Mouse (Mus musculus) left cerebral cortex, adult 18-20 months (tissue): ENCODE data around the gene Krt36. TPM values are rescaled to one million over a fixed set of nuclear protein-coding genes. Genes with fewer than 3 reads are reported as not detected.

ENCODE experiments used
- DNase-seq, 2 experiments: peaks; one replicate each; pipeline ENCODE4 v3.0.0; 2021 to 2022; ENCODE audit warnings: low spot score in 2 of 2, mixed read lengths in 1 of 2
- total RNA-seq, 2 experiments: library from RNA; stranded (reverse); gene quantifications; 2 replicates each; pipeline ENCODE4 v1.2.3; 2021

Gene Krt36
- total RNA-seq, 2 experiments from 2014 or later = not detected

- DNase-seq = no peak
These were observed 16.9 kb downstream of the Krt36 start for GRCm38 (mm10) chr11:100088378-100089025.

- DNase-seq = no peak
These were observed 17.6 kb downstream of the Krt36 start, which contains the start of gene Krt32 for GRCm38 (mm10) chr11:100087861-100088260. TSS of gene Krt32 (minus strand) at chr11:100088226.

- DNase-seq = no peak
These were observed 31.6 kb downstream of the Krt36 start for GRCm38 (mm10) chr11:100073873-100074272.

GRCm38 (mm10) chr11:100067293-100068036 is 38.0 kb downstream of the Krt36 start:
- no peak for DNase-seq

DNA sequence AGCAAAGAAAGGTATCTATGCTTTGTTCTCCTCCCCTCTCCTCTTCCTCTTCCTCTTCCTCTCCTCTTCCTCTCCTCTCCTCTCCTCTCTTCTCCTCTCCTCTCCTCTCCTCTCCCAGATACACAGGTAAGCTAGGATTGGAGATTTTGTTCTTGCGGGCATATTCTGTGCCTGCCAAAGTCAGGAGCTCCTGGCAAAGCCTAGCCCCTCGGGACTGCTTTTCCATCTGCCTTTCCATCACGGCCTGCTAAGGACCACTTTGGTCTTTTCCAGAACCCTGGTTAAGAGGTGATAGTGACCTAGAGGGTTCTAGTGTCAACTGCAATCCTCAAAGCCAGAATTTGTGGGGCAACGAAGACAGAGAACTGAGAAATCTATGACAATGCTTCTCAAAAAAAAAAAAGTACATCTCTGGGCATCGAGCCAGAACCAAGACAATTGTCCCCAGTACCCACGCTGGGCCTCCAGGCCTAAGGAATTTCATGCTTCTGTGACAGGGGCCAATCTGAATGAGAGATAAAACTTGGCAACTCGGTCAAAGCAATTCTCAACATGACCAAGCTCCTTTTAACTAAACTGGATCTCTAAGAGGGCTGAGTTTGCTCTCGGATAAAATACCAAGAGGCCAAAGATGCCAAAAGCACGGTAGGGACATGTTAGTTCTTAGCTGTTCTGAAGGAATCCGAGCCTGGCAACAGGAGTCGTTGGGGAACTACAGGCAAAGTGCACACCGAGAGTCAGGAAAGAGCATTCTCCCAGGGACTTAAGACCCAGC is 39.0 kb downstream of the Krt36 start:
- no peak for DNase-seq

GRCm38 (mm10) chr11:100058875-100059274 is 46.6 kb downstream of the Krt36 start:
- DNase-seq = no peak

DNA sequence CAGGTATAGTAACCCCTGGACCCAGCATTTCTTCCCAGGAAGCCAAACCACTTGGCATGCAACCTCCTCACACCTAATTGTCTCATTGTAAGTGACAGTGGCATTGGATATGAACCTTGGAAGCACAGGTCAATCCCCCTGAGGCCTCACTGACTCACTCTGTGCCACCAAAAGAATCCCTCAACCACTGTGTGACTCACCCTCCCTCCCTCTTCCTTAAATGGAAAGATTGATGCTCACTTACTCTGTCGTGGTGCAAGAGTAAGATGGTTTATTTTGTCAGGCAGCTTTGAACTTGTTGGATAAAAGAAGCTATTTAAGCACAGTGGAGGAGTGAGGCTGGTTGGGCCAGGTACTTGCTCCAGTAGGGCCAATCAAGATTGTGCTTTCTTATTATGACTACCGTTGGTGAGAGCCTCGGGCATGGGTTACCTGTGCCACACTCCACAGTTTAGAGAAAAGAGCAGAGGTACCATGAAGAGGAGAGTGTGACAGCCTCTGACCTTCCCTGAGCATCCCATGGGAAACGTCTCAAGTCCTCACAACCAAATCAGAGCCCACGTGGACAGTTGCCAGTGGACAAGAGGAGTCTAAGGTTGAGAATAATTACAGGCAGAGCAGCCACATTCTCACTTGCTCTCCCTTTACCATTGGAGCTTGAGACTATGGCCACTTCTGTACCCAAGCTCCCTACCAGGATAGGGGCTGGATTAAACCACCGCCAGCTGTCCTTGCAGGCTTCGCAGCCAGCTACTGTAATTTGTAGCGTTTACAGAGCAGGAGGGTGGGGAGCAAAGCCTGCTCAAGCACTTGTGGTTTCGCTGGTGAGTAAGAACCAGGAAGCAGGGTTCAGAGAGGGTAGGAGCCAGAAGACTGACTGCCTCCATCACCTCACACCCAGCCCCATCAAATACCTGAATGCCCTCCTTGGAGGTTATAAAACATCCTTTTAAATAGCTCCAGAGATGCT is 49.5 kb downstream of the Krt36 start:
- no peak for DNase-seq

Other genes with a start within 250 kb of the Krt36 start
- not detected for gene Gm11568, start 247.7 kb downstream of the Krt36 start, total RNA-seq
- gene Gm11559, start 241.2 kb downstream of the Krt36 start, total RNA-seq = not detected
- not detected for gene Krtap9-1, start 232.2 kb downstream of the Krt36 start, total RNA-seq
- not detected for gene Gm11567, start 226.4 kb downstream of the Krt36 start, total RNA-seq
- not detected for gene Krtap31-1, start 197.7 kb downstream of the Krt36 start, total RNA-seq
- not detected for gene Gm11565, start 190.9 kb downstream of the Krt36 start, total RNA-seq
- gene Krtap31-2, start 169.3 kb downstream of the Krt36 start, total RNA-seq = not detected
- not detected for gene Krtap9-5, start 157.2 kb downstream of the Krt36 start, total RNA-seq
- gene Krtap29-1, start 126.6 kb downstream of the Krt36 start, total RNA-seq = not detected
- not detected for gene Krtap16-1, start 119.0 kb downstream of the Krt36 start, total RNA-seq
- not detected for gene Krtap17-1, start 111.6 kb downstream of the Krt36 start, total RNA-seq
- gene Krt33a, start 89.4 kb downstream of the Krt36 start, total RNA-seq = not detected
- gene Krt33b, start 75.8 kb downstream of the Krt36 start, total RNA-seq = not detected
- not detected for gene Krt34, start 64.1 kb downstream of the Krt36 start, total RNA-seq
- not detected for gene Krt31, start 55.1 kb downstream of the Krt36 start, total RNA-seq
- gene Krt32, start 17.4 kb downstream of the Krt36 start, total RNA-seq = not detected
- not detected for gene Krt35, start 9.4 kb downstream of the Krt36 start, total RNA-seq
- gene Krt13, start 15.9 kb upstream of the Krt36 start, total RNA-seq = not detected
- not detected for gene Krt15, start 30.3 kb upstream of the Krt36 start, total RNA-seq
- not detected for gene Krt19, start 43.0 kb upstream of the Krt36 start, total RNA-seq
- gene Krt9, start 87.6 kb upstream of the Krt36 start, total RNA-seq = 1 to 10 TPM; 3.8 to 4.9 TPM
- not detected for gene Krt14, start 101.9 kb upstream of the Krt36 start, total RNA-seq
- gene Krt16, start 143.3 kb upstream of the Krt36 start, total RNA-seq = not detected
- under 1 TPM in 1 of 2 experiments, not detected in 1; 0.28 TPM for gene Krt17, start 155.4 kb upstream of the Krt36 start, total RNA-seq
- under 1 TPM in 1 of 2 experiments, not detected in 1; 0.35 TPM for gene Krt42, start 164.2 kb upstream of the Krt36 start, total RNA-seq
- 100 to 1,000 TPM; 831 to 849 TPM for gene Eif1, start 214.3 kb upstream of the Krt36 start, total RNA-seq
- gene Gast, start 228.8 kb upstream of the Krt36 start, total RNA-seq = not detected